Comparison of ENCODE assay signal across 19 mouse cellular contexts in the genomic region with DNA sequence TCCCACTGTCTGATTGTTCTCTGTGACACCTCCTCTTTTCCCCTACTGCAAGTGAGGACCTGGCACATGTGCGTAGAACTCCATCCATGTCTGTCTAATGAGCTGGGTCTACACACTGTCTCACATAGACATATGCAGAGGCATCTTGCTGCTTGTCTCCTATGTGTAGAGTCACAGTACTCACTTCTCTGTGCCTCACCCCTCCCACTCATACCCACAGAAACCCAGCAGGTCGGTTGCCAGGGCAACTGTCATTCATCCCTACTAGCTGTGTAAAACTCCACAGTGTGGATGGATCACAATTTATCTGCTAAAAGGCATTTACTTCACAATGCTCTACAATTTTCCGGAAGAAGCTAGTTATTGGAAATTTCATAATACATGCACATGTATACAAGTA. TPM values are rescaled to one million over a fixed set of nuclear protein-coding genes. Genes with fewer than 3 reads are reported as not detected.
DNase-seq lines count a peak whose midpoint lies in the region; ATAC-seq lines count a peak whose summit lies in the region.
"Had no signal": no experiment of that assay in that cellular context is flagged by ENCODE, and none has a peak within 500 bp of the region (broad histone marks: within the 10 kb centered on the region; RNA-seq: fewer than 3 reads in every experiment).

No protein-coding gene starts in this region.

- no peak overlapping the region for H3K9ac ChIP-seq in hindbrain, embryonic 16.5 days (ENCODE audit: low read depth, low read length)
- H3K9ac ChIP-seq: embryonic facial prominence, embryonic 13.5 days; intestine, embryonic 15.5 days; liver, embryonic 14.5 days; neural tube, embryonic 15.5 days had no signal

- no peak overlapping the region for H3K4me2 ChIP-seq in hindbrain, embryonic 16.5 days (ENCODE audit: low read length)
- H3K4me2 ChIP-seq: embryonic facial prominence, embryonic 13.5 days; intestine, embryonic 15.5 days; neural tube, embryonic 15.5 days had no signal

- DNase-seq in frontal cortex, postnatal 14 days (ENCODE audit: low spot score in 2 of 2), result no peak
- peak; percentile 15 for DNase-seq in right cerebral cortex, adult 18-20 months
- no peak for DNase-seq in right cerebral cortex, postnatal 14 days
- peak; percentile 16 for DNase-seq in telencephalon, adult 2 months (ENCODE audit: low read depth, low spot score)
- no peak for DNase-seq in heart, postnatal 10 days
- no peak for DNase-seq in kidney, adult 11 months
- DNase-seq: adrenal gland, adult 8-10 months; cerebellum, adult 18-20 months; cerebellum, postnatal 36 days; spleen, adult 18-20 months; thymus, adult 2 months had no signal

- H3K27ac ChIP-seq in hindbrain, embryonic 16.5 days (ENCODE audit: low read depth, low read length), result no peak overlapping the region
- H3K27ac ChIP-seq: embryonic facial prominence, embryonic 13.5 days; intestine, embryonic 15.5 days; liver, embryonic 14.5 days; neural tube, embryonic 15.5 days had no signal

- H3K9me3 ChIP-seq in hindbrain, embryonic 16.5 days (ENCODE audit: control insufficient read depth, low read length), result no peaks in the 10 kb centered on the region
- H3K9me3 ChIP-seq: embryonic facial prominence, embryonic 13.5 days; intestine, embryonic 15.5 days had no signal

- H3K27me3 ChIP-seq in hindbrain, embryonic 16.5 days (replicated peaks; ENCODE audit: control insufficient read depth, insufficient read depth, low read length), result no peaks in the 10 kb centered on the region
- H3K27me3 ChIP-seq: embryonic facial prominence, embryonic 13.5 days; intestine, embryonic 15.5 days; neural tube, embryonic 15.5 days had no signal

- intact Hi-C loops in heart, postnatal 10 days (cut with DNase I), result no loop called here

- 70% methylated on average over 3 of the region's 3 CpGs for WGBS in hindbrain, embryonic 16.5 days

- H3K4me3 ChIP-seq in hindbrain, embryonic 16.5 days (ENCODE audit: low read length), result no peak overlapping the region
- H3K4me3 ChIP-seq: embryonic facial prominence, embryonic 13.5 days; intestine, embryonic 15.5 days; neural tube, embryonic 15.5 days had no signal

- H3K4me1 ChIP-seq in hindbrain, embryonic 16.5 days (ENCODE audit: control insufficient read depth, insufficient read depth, low read depth, low read length), result no peaks in the 10 kb centered on the region
- H3K4me1 ChIP-seq: embryonic facial prominence, embryonic 13.5 days; intestine, embryonic 15.5 days; neural tube, embryonic 15.5 days had no signal

- H3K36me3 ChIP-seq in hindbrain, embryonic 16.5 days (ENCODE audit: control insufficient read depth, insufficient read depth, low read length), result no peaks in the 10 kb centered on the region
- H3K36me3 ChIP-seq: embryonic facial prominence, embryonic 13.5 days; intestine, embryonic 15.5 days; neural tube, embryonic 15.5 days had no signal

- ATAC-seq in frontal cortex, adult (ENCODE audit: low TSS enrichment), result peak; percentile 31; the same call in 1 of the 2 replicates
- ATAC-seq in hindbrain, embryonic 16.5 days, result peak; percentile 60; the same call in 1 of the 2 replicates
- ATAC-seq: intestine, embryonic 15.5 days had no signal

RNA-seq across cellular contexts. Expression of a gene that starts 46.5 kb away (rescaled TPM):
- polyA plus RNA-seq in hindbrain, embryonic 16.5 days (2015; fragmentation: Nextera tagmentation; extraction: Ambion mirVana), result 4.2 and 5.1 TPM in 2 replicates
- under 1 TPM in 1 of 2 experiments, not detected in 1; 0.10 TPM for total RNA-seq in heart, postnatal 10 days (2021)
- total RNA-seq: adrenal gland, adult 8-10 months; megakaryocyte progenitor cell, adult 5-6 weeks had no signal
- polyA plus RNA-seq: heart, postnatal 0 days had no signal

Comparison
In these comparisons a context has a peak if more than half of its experiments do, and no peak if none do; other contexts are left out.
1. DNase-seq: peak in right cerebral cortex, adult 18-20 months (single experiment) and telencephalon, adult 2 months (single experiment); none in frontal cortex, postnatal 14 days (0 of 2), right cerebral cortex, postnatal 14 days (single experiment), heart, postnatal 10 days (0 of 2) and kidney, adult 11 months (single experiment).